Mouse (Mus musculus) lung, postnatal 4 days (tissue): Measurements from ENCODE around the gene Samd13.

Experiments used
- DNase-seq, 2 experiments: peaks; one replicate each; pipeline ENCODE4 v3.0.0; 2021

Samd13 gene

GRCm38 (mm10) chr3:146610322-146610721, 75.1 kb downstream of the Samd13 start:
- no peak for DNase-seq

DNA sequence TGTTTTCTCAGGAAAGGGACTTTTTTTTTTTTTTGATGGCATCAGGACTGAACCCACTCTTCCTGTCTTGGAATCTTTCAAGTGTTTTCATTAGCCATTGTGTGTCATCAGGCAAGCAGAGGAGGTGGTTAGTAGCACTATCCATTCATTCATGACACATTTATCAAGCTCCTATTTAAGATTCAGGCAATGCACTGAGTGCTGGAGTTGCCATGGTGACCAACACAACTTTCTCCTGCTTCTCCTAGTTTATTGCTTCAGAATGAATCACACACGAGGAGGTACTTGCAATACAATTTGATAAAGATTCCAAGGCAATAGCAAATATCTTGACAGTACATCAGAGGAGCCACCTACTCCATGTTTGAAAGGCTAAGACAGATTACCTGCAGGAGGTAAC, 78.0 kb downstream of the Samd13 start:
- no peak for DNase-seq

DNA sequence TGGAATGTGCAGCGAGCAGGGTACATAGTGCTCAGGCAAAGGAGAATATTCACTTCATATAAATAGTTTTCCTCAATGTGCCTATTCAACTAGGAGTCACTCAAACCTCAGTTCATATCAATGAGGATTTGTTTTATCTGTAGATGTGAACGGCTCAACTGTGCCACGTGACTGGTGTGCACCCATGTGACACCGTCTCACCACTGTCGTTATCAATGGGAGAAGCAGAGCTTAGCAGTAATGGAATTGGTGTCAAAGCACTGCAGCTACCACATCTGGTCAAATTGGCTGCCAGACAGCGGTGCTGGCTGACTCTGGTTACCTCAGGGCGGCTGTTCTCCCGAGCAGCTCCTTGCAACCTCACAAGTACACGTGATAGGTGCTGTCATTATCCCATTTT, 80.7 kb downstream of the Samd13 start:
- DNase-seq: no peak

DNA sequence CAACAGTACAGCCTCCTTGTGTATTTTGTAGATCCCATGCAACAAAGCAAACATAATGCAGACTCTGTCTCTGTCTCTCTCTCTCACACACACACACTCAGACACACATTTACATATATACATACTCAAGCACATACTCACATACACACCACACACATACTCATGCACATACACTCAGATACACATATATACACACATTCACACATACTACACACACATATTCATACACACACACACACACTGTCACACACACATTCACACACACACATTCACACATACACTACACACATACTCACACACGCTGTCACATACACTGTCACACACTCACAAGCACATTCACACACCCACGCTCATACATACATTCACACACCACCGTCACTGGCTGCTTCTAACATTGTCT, 82.9 kb downstream of the Samd13 start:
- no peak for DNase-seq

- DNase-seq: no peak
Observed at GRCm38 (mm10) chr3:146601205-146601604, 84.2 kb downstream of the Samd13 start.

DNA sequence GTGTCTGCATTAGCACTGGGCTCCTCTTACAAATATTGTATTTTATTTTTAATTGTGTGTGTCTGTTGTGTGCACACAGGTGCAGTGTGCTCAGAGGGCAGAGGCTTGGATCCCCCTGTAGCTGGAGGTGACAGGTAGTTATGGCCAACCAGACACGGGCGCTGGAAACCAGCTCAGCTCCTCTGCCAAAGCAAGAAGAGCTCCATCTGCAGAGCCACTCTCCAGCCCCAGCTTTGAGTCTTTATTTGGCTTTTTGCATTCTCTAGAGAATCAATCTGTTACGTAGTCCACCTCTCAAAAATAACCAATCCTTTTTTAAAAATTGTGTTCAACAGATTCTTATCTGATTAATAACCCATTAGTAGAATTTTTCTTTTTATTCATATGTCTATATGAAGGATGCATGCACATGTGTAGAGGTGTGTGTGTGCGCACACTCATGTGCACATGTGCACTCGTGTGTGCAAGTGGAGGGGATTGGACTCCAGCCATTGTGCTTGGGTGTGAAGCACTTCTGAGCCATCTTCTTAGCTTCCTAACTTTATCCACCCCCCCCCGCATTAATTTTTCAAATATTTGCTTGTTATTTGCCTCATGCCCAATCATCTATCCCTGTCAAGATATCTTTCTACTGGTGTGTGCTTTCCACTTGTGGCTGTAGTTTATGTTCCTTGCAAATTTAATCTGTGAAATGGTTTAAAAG, 86.0 kb downstream of the Samd13 start:
- no peak for DNase-seq

GRCm38 (mm10) chr3:146598411-146598810, 87.0 kb downstream of the Samd13 start:
- no peak for DNase-seq

- DNase-seq: no peak
Observed at GRCm38 (mm10) chr3:146596864-146597263, 88.5 kb downstream of the Samd13 start.

DNA sequence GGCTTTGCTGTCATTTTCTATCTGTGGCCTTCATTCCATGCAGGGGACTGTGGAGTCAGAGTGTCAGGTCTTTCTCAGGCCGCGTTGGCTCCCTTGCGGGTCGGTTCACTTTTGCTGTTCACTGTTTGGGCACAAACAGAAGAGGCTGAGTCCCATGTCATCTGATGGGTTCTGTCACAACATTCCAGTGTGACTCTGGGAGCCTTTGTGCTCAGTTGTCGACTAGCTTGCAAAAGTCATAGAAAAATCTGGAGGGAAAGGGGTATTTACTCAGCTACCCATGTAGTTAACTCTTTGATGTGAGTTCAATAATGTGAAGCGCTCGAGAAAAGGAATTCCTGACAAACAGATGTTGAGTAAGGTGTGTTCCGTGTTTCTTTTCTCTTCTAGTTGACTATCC, 89.0 kb downstream of the Samd13 start:
- DNase-seq: no peak

GRCm38 (mm10) chr3:146595440-146595839, 90.0 kb downstream of the Samd13 start:
- no peak for DNase-seq
